In the genomic region with DNA sequence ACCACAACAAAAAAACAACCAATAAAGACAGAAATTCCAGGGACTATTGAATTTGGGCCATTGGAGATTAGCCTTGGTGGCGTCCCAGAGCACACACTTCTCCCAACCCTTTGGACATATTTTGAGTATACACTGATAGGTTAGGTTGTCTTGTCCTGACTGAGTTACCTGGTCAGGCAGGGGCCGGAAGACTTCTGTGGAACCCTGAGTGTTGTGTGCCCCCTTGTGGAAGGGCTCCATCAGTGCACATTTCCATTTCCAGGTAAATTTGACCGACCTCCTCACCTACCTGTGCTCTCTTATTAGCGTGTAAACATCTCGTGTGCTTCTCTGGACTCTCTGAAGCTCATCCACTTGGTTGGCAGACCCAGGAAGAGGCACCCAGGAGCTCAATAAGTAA, we compare ENCODE assay signal across 9 mouse cellular contexts. TPM values are rescaled to one million over a fixed set of nuclear protein-coding genes. Genes with fewer than 3 reads are reported as not detected.
DNase-seq lines count a peak whose midpoint lies in the region; ATAC-seq and TF ChIP-seq lines count a peak whose summit lies in the region.
"Had no signal": no experiment of that assay in that cellular context is flagged by ENCODE, and none has a peak within 500 bp of the region (broad histone marks: within the 10 kb centered on the region; RNA-seq: fewer than 3 reads in every experiment).

No protein-coding gene starts in this region.

- H3K4me1 ChIP-seq in midbrain, embryonic 14.5 days (ENCODE audit: control insufficient read depth, insufficient read depth, low read length), result no peaks in the 10 kb centered on the region
- no peaks in the 10 kb centered on the region for H3K4me1 ChIP-seq in midbrain, embryonic 16.5 days (ENCODE audit: control insufficient read depth, insufficient read depth, low read length)
- H3K4me1 ChIP-seq in kidney, adult 2 months (ENCODE audit: control insufficient read depth, insufficient read depth, low read length), result no peaks in the 10 kb centered on the region
- peaks cover 24% of the 10 kb centered on the region for H3K4me1 ChIP-seq in forebrain, embryonic 15.5 days

- H3K27ac ChIP-seq in midbrain, embryonic 14.5 days (replicated peaks; ENCODE audit: low read depth, low read length), result no peak overlapping the region
- H3K27ac ChIP-seq in midbrain, embryonic 16.5 days (ENCODE audit: low read length), result no peak overlapping the region
- H3K27ac ChIP-seq in kidney, adult 2 months (ENCODE audit: insufficient read depth, low read depth, low read length), result no peak overlapping the region
- H3K27ac ChIP-seq in forebrain, embryonic 15.5 days (replicated peaks), result no peak overlapping the region
- H3K27ac ChIP-seq: hindbrain, embryonic 15.5 days had no signal

- H3K9me3 ChIP-seq in midbrain, embryonic 14.5 days (ENCODE audit: control insufficient read depth, low read length), result no peaks in the 10 kb centered on the region
- no peaks in the 10 kb centered on the region for H3K9me3 ChIP-seq in midbrain, embryonic 16.5 days (replicated peaks; ENCODE audit: control insufficient read depth, low read length, poor library complexity, severe bottlenecking)
- H3K9me3 ChIP-seq in forebrain, embryonic 15.5 days, result no peaks in the 10 kb centered on the region
- H3K9me3 ChIP-seq: hindbrain, embryonic 15.5 days had no signal

- TF ChIP-seq CTCF in kidney, adult 2 months (conservative IDR thresholded peaks at IDR 0.05; ENCODE audit: insufficient read depth, insufficient read length, low read depth, low read length), result peak; percentile 92

- H3K36me3 ChIP-seq in midbrain, embryonic 14.5 days (ENCODE audit: control insufficient read depth, insufficient read depth, low read length), result no peaks in the 10 kb centered on the region
- no peaks in the 10 kb centered on the region for H3K36me3 ChIP-seq in midbrain, embryonic 16.5 days (ENCODE audit: control insufficient read depth, insufficient read depth, low read length)
- H3K36me3 ChIP-seq in kidney, adult 2 months (ENCODE audit: control insufficient read depth, insufficient read depth, low read length), result no peaks in the 10 kb centered on the region
- H3K36me3 ChIP-seq in forebrain, embryonic 15.5 days, result no peaks in the 10 kb centered on the region
- H3K36me3 ChIP-seq: hindbrain, embryonic 15.5 days had no signal

- peak; percentile 44 to 78 for DNase-seq in adrenal gland, adult (ENCODE audit: inconsistent age in 2 of 2, low spot score in 1 of 2)
- DNase-seq in adrenal gland, adult 8-10 months, result no peak
- DNase-seq in midbrain, embryonic 14.5 days, result peak; percentile 68
- peak; percentile 32 for DNase-seq in cerebellum, adult 8-10 months
- peak; percentile 69 for DNase-seq in kidney, adult 2 months

- no peak for ATAC-seq in midbrain, embryonic 14.5 days (ENCODE audit: low FRiP score, low TSS enrichment)
- ATAC-seq in midbrain, embryonic 16.5 days, result no peak
- peak; percentile 92 for ATAC-seq in megakaryocyte, adult 5-6 weeks (ENCODE audit: poor library complexity, severe bottlenecking)
- ATAC-seq in forebrain, embryonic 15.5 days (replicated peaks), result no peak

- TF ChIP-seq POLR2A in kidney, adult 2 months (IDR thresholded peaks at IDR 0.05; ENCODE audit: low read depth, low read length), result no peak

- 25% methylated on average over 5 of the region's 5 CpGs for WGBS in midbrain, embryonic 14.5 days
- 22% methylated on average over 5 of the region's 5 CpGs for WGBS in midbrain, embryonic 16.5 days
- WGBS in kidney, adult 2 months, result 15% methylated on average over 5 of the region's 5 CpGs
- WGBS in forebrain, embryonic 15.5 days, result 26% methylated on average over 5 of the region's 5 CpGs

- no peak overlapping the region for H3K4me2 ChIP-seq in midbrain, embryonic 14.5 days (ENCODE audit: low read length)
- no peak overlapping the region for H3K4me2 ChIP-seq in midbrain, embryonic 16.5 days (ENCODE audit: low read length)
- H3K4me2 ChIP-seq in forebrain, embryonic 15.5 days (replicated peaks), result no peak overlapping the region
- H3K4me2 ChIP-seq: hindbrain, embryonic 15.5 days had no signal

- H3K4me3 ChIP-seq in midbrain, embryonic 14.5 days (replicated peaks; ENCODE audit: low read depth, low read length), result no peak overlapping the region
- no peak overlapping the region for H3K4me3 ChIP-seq in midbrain, embryonic 16.5 days (ENCODE audit: low read depth, low read length)
- no peak overlapping the region for H3K4me3 ChIP-seq in kidney, adult 2 months (ENCODE audit: insufficient read depth, low read depth, low read length)
- no peak overlapping the region for H3K4me3 ChIP-seq in forebrain, embryonic 15.5 days
- H3K4me3 ChIP-seq: hindbrain, embryonic 15.5 days had no signal

- H3K9ac ChIP-seq in midbrain, embryonic 14.5 days (replicated peaks; ENCODE audit: low read length), result no peak overlapping the region
- H3K9ac ChIP-seq in midbrain, embryonic 16.5 days (ENCODE audit: low read depth, low read length), result no peak overlapping the region
- H3K9ac ChIP-seq in forebrain, embryonic 15.5 days (replicated peaks), result no peak overlapping the region
- H3K9ac ChIP-seq: hindbrain, embryonic 15.5 days had no signal

- no peaks in the 10 kb centered on the region for H3K27me3 ChIP-seq in midbrain, embryonic 14.5 days (ENCODE audit: control insufficient read depth, insufficient read depth, low read length)
- no peaks in the 10 kb centered on the region for H3K27me3 ChIP-seq in midbrain, embryonic 16.5 days (ENCODE audit: control insufficient read depth, insufficient read depth, low read depth, low read length)
- no peaks in the 10 kb centered on the region for H3K27me3 ChIP-seq in kidney, adult 2 months (replicated peaks; ENCODE audit: control insufficient read depth, insufficient read depth, low read length)
- H3K27me3 ChIP-seq in forebrain, embryonic 15.5 days, result no peaks in the 10 kb centered on the region
- H3K27me3 ChIP-seq: hindbrain, embryonic 15.5 days had no signal

RNA-seq across cellular contexts. Expression of a gene that starts 9.3 kb away (rescaled TPM):
- 10 to 100 TPM; 53.2 to 85.2 (median 69.2) TPM for total RNA-seq in adrenal gland, adult 8-10 months (2022)
- polyA plus RNA-seq in midbrain, embryonic 14.5 days (2014; fragmentation: Nextera tagmentation; extraction: Ambion mirVana), result 151 and 155 TPM in 2 replicates
- 132 and 139 TPM in 2 replicates for polyA plus RNA-seq in midbrain, embryonic 16.5 days (2015; fragmentation: Nextera tagmentation; extraction: Ambion mirVana)
- polyA plus RNA-seq in kidney, adult 2 months (2012; rRNA removed), result 44.0 and 52.8 TPM in 2 replicates
- 143 and 149 TPM in 2 replicates for total RNA-seq in megakaryocyte, adult 5-6 weeks (2015)
- 97.9 and 104 TPM in 2 replicates for total RNA-seq in megakaryocyte, adult 5-6 weeks (2017)
- polyA plus RNA-seq in forebrain, embryonic 15.5 days (2015; fragmentation: Nextera tagmentation; extraction: Ambion mirVana), result 127 and 133 TPM in 2 replicates

RNA-seq across cellular contexts. Expression of a gene that starts 49.1 kb away (rescaled TPM):
- total RNA-seq in adrenal gland, adult 8-10 months (2022), result not detected
- polyA plus RNA-seq in midbrain, embryonic 14.5 days (2014; fragmentation: Nextera tagmentation; extraction: Ambion mirVana), result not detected in 2 replicates
- polyA plus RNA-seq in midbrain, embryonic 16.5 days (2015; fragmentation: Nextera tagmentation; extraction: Ambion mirVana), result not detected in 2 replicates
- polyA plus RNA-seq in kidney, adult 2 months (2012; rRNA removed), result not detected in 2 replicates
- total RNA-seq in megakaryocyte, adult 5-6 weeks (2015), result not detected in 2 replicates
- total RNA-seq in megakaryocyte, adult 5-6 weeks (2017), result not detected in 2 replicates
- not detected in 2 replicates for polyA plus RNA-seq in forebrain, embryonic 15.5 days (2015; fragmentation: Nextera tagmentation; extraction: Ambion mirVana)
- polyA plus RNA-seq: hindbrain, embryonic 15.5 days had no signal
